Mouse (Mus musculus): ENCODE data around the gene Zic1. TPM values are rescaled to one million over a fixed set of nuclear protein-coding genes. Genes with fewer than 3 reads are reported as not detected.

Zic1 gene
- polyA plus RNA-seq, 1 experiment from 2014 or later: not detected

- Histone ChIP-seq H3K27ac (ENCODE audit: low read length) (no peak overlapping the region), H3K4me1 (ENCODE audit: control insufficient read depth, insufficient read depth, low read length) (peaks cover 5% of the 10 kb centered on the region), H3K9ac (ENCODE audit: low read length) (no peak overlapping the region), H3K9me3 (replicated peaks; ENCODE audit: control insufficient read depth, low read length) (no peaks in the 10 kb centered on the region), H3K36me3 (ENCODE audit: control insufficient read depth, insufficient read depth, low read length) (no peaks in the 10 kb centered on the region), H3K4me3 (replicated peaks; ENCODE audit: low read length) (no peak overlapping the region), H3K27me3 (ENCODE audit: control insufficient read depth, insufficient read depth, low read length) (peaks cover 97% of the 10 kb centered on the region), H3K4me2 (ENCODE audit: low read depth, low read length) (no peak overlapping the region)
- no peak for ATAC-seq (ENCODE audit: insufficient read depth, low FRiP score)
- 3% methylated on average over 10 of the region's 10 CpGs for WGBS
Observed at GRCm38 (mm10) chr9:91379781-91380457, 14.3 kb upstream of the Zic1 start.

- Histone ChIP-seq H3K27me3 (ENCODE audit: control insufficient read depth, insufficient read depth, low read length) (peaks cover 95% of the 10 kb centered on the region), H3K4me3 (replicated peaks; ENCODE audit: low read length) (no peak overlapping the region), H3K4me2 (ENCODE audit: low read depth, low read length) (no peak overlapping the region), H3K9ac (ENCODE audit: low read length) (no peak overlapping the region), H3K36me3 (ENCODE audit: control insufficient read depth, insufficient read depth, low read length) (no peaks in the 10 kb centered on the region), H3K4me1 (ENCODE audit: control insufficient read depth, insufficient read depth, low read length) (peaks cover 5% of the 10 kb centered on the region), H3K27ac (ENCODE audit: low read length) (no peak overlapping the region), H3K9me3 (replicated peaks; ENCODE audit: control insufficient read depth, low read length) (no peaks in the 10 kb centered on the region)
- 1% methylated on average over 8 of the region's 8 CpGs for WGBS
- ATAC-seq (ENCODE audit: insufficient read depth, low FRiP score): no peak
Observed at GRCm38 (mm10) chr9:91379300-91379635, 13.7 kb upstream of the Zic1 start.

GRCm38 (mm10) chr9:91378411-91379299 is 13.0 kb upstream of the Zic1 start:
- Histone ChIP-seq H3K9me3 (replicated peaks; ENCODE audit: control insufficient read depth, low read length) (no peaks in the 10 kb centered on the region), H3K9ac (ENCODE audit: low read length) (no peak overlapping the region), H3K4me3 (replicated peaks; ENCODE audit: low read length) (no peak overlapping the region), H3K4me2 (ENCODE audit: low read depth, low read length) (no peak overlapping the region), H3K27ac (ENCODE audit: low read length) (no peak overlapping the region), H3K4me1 (ENCODE audit: control insufficient read depth, insufficient read depth, low read length) (peaks cover 5% of the 10 kb centered on the region), H3K36me3 (ENCODE audit: control insufficient read depth, insufficient read depth, low read length) (no peaks in the 10 kb centered on the region), H3K27me3 (ENCODE audit: control insufficient read depth, insufficient read depth, low read length) (peaks cover 95% of the 10 kb centered on the region)
- ATAC-seq (ENCODE audit: insufficient read depth, low FRiP score): no peak
- WGBS: under 1% methylated on average over 48 of the region's 48 CpGs

DNA sequence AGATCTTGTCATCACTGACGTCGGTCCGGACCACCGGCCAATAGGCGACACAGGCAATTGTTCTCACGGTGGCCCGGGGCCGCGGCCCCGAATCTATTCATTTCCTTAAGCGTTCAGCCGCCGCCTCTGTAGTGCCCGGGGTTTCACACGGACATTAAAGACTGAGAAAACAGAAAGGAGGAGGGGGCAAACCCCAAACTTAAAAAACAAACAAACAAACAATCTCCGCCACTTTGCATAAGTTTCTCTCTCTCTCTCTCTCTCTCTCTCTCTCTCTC is 12.2 kb upstream of the Zic1 start:
- Histone ChIP-seq H3K4me3 (replicated peaks; ENCODE audit: low read length) (no peak overlapping the region), H3K4me2 (ENCODE audit: low read depth, low read length) (no peak overlapping the region), H3K9me3 (replicated peaks; ENCODE audit: control insufficient read depth, low read length) (no peaks in the 10 kb centered on the region), H3K9ac (ENCODE audit: low read length) (no peak overlapping the region), H3K36me3 (ENCODE audit: control insufficient read depth, insufficient read depth, low read length) (no peaks in the 10 kb centered on the region), H3K27ac (ENCODE audit: low read length) (no peak overlapping the region), H3K27me3 (ENCODE audit: control insufficient read depth, insufficient read depth, low read length) (peaks cover 90% of the 10 kb centered on the region), H3K4me1 (ENCODE audit: control insufficient read depth, insufficient read depth, low read length) (peaks cover 5% of the 10 kb centered on the region)
- WGBS: 1% methylated on average over 16 of the region's 16 CpGs
- ATAC-seq (ENCODE audit: insufficient read depth, low FRiP score): no peak

GRCm38 (mm10) chr9:91377036-91377872 is 11.6 kb upstream of the Zic1 start:
- whole genome bisulfite sequencing: 2% methylated on average over 14 of the region's 14 CpGs
- no peaks in the 10 kb centered on the region for H3K36me3 ChIP-seq (ENCODE audit: control insufficient read depth, insufficient read depth, low read length)
- no peak overlapping the region for H3K27ac ChIP-seq (ENCODE audit: low read length)
- H3K4me1 ChIP-seq (ENCODE audit: control insufficient read depth, insufficient read depth, low read length): peaks cover 5% of the 10 kb centered on the region
- H3K9ac ChIP-seq (ENCODE audit: low read length): no peak overlapping the region
- no peak overlapping the region for H3K4me2 ChIP-seq (ENCODE audit: low read depth, low read length)
- H3K9me3 ChIP-seq (replicated peaks; ENCODE audit: control insufficient read depth, low read length): no peaks in the 10 kb centered on the region
- peaks cover 90% of the 10 kb centered on the region for H3K27me3 ChIP-seq (ENCODE audit: control insufficient read depth, insufficient read depth, low read length)
- ATAC-seq (ENCODE audit: insufficient read depth, low FRiP score): no peak
- H3K4me3 ChIP-seq (replicated peaks; ENCODE audit: low read length): no peak overlapping the region

GRCm38 (mm10) chr9:91374665-91375064 is 9.1 kb upstream of the Zic1 start:
- WGBS: 9% methylated on average over 4 of the region's 4 CpGs
- ATAC-seq (ENCODE audit: insufficient read depth, low FRiP score): no peak
- no peak overlapping the region for H3K27ac ChIP-seq (ENCODE audit: low read length)
- H3K4me3 ChIP-seq (replicated peaks; ENCODE audit: low read length): no peak overlapping the region
- H3K4me1 ChIP-seq (ENCODE audit: control insufficient read depth, insufficient read depth, low read length): no peaks in the 10 kb centered on the region
- H3K9me3 ChIP-seq (replicated peaks; ENCODE audit: control insufficient read depth, low read length): no peaks in the 10 kb centered on the region
- H3K9ac ChIP-seq (ENCODE audit: low read length): no peak overlapping the region
- H3K27me3 ChIP-seq (ENCODE audit: control insufficient read depth, insufficient read depth, low read length): peaks cover 90% of the 10 kb centered on the region
- H3K4me2 ChIP-seq (ENCODE audit: low read depth, low read length): no peak overlapping the region
- no peaks in the 10 kb centered on the region for H3K36me3 ChIP-seq (ENCODE audit: control insufficient read depth, insufficient read depth, low read length)

- Histone ChIP-seq H3K9me3 (replicated peaks; ENCODE audit: control insufficient read depth, low read length) (no peaks in the 10 kb centered on the region), H3K27me3 (ENCODE audit: control insufficient read depth, insufficient read depth, low read length) (peaks cover 90% of the 10 kb centered on the region), H3K9ac (ENCODE audit: low read length) (no peak overlapping the region), H3K27ac (ENCODE audit: low read length) (no peak overlapping the region), H3K4me1 (ENCODE audit: control insufficient read depth, insufficient read depth, low read length) (no peaks in the 10 kb centered on the region), H3K36me3 (ENCODE audit: control insufficient read depth, insufficient read depth, low read length) (no peaks in the 10 kb centered on the region), H3K4me3 (replicated peaks; ENCODE audit: low read length) (no peak overlapping the region), H3K4me2 (ENCODE audit: low read depth, low read length) (no peak overlapping the region)
- no peak for ATAC-seq (ENCODE audit: insufficient read depth, low FRiP score)
- WGBS: 22% methylated on average over 3 of the region's 3 CpGs
Observed at GRCm38 (mm10) chr9:91373811-91374575, 8.4 kb upstream of the Zic1 start.

GRCm38 (mm10) chr9:91371608-91372007 is 6.0 kb upstream of the Zic1 start:
- WGBS: 18% methylated on average over 4 of the region's 4 CpGs
- Histone ChIP-seq H3K4me1 (ENCODE audit: control insufficient read depth, insufficient read depth, low read length) (no peaks in the 10 kb centered on the region), H3K9ac (ENCODE audit: low read length) (no peak overlapping the region), H3K27me3 (ENCODE audit: control insufficient read depth, insufficient read depth, low read length) (peaks cover 88% of the 10 kb centered on the region), H3K36me3 (ENCODE audit: control insufficient read depth, insufficient read depth, low read length) (no peaks in the 10 kb centered on the region), H3K4me3 (replicated peaks; ENCODE audit: low read length) (no peak overlapping the region), H3K4me2 (ENCODE audit: low read depth, low read length) (no peak overlapping the region), H3K9me3 (replicated peaks; ENCODE audit: control insufficient read depth, low read length) (no peaks in the 10 kb centered on the region), H3K27ac (ENCODE audit: low read length) (no peak overlapping the region)
- no peak for ATAC-seq (ENCODE audit: insufficient read depth, low FRiP score)
